Mouse (Mus musculus) lung, postnatal 0 days (tissue): ENCODE data around the gene Scp2d1. TPM values are rescaled to one million over a fixed set of nuclear protein-coding genes. Genes with fewer than 3 reads are reported as not detected.

Experiments
- ATAC-seq: fragments of 200-750 bp; cut with Nextera tagmentation; 2 replicates; pipeline ENCODE4 v1.8.0; 2017; ENCODE audit warnings: moderate library complexity
- DNase-seq: peaks from one replicate; pipeline ENCODE4 v3.0.0-alpha.2; 2016; ENCODE audit warnings: low spot score
- H3K27ac ChIP-seq: fragments of 300-500 bp; sonication (generic); 2 replicates; pipeline ENCODE4 v1.5.1; 2014; ENCODE audit warnings: antibody characterized with exemption, mild to moderate bottlenecking, low read length, mixed read lengths
- H3K27me3 ChIP-seq: fragments of 300-500 bp; sonication (generic); replicated peaks from 2 replicates; pipeline ENCODE4 v1.6.1; 2014; ENCODE audit warnings: low read length, mixed read lengths; ENCODE audit not compliant: insufficient read depth
- H3K36me3 ChIP-seq: fragments of 300-500 bp; sonication (generic); 2 replicates; pipeline ENCODE4 v1.6.1; 2014; ENCODE audit warnings: low read length, mixed read lengths; ENCODE audit not compliant: insufficient read depth
- H3K4me1 ChIP-seq: fragments of 300-500 bp; sonication (generic); 2 replicates; pipeline ENCODE4 v1.6.1; 2014; ENCODE audit warnings: antibody characterized with exemption, low read depth, low read length, mixed read lengths; ENCODE audit not compliant: insufficient read depth
- H3K4me2 ChIP-seq: fragments of 300-500 bp; sonication (generic); replicated peaks from 2 replicates; pipeline ENCODE4 v1.6.1; 2014; ENCODE audit warnings: low read depth, mild to moderate bottlenecking, low read length, moderate library complexity, mixed read lengths
- H3K4me3 ChIP-seq: fragments of 300-500 bp; sonication (generic); 2 replicates; pipeline ENCODE4 v1.5.1; 2014; ENCODE audit warnings: low read depth, low read length
- H3K9ac ChIP-seq: fragments of 300-500 bp; sonication (generic); replicated peaks from 2 replicates; pipeline ENCODE4 v1.6.1; 2014; ENCODE audit warnings: low read depth, mild to moderate bottlenecking
- H3K9me3 ChIP-seq: fragments of 300-500 bp; sonication (generic); 2 replicates; pipeline ENCODE4 v1.6.1; 2016; ENCODE audit warnings: low read length, mixed read lengths
- CTCF ChIP-seq: IDR thresholded peaks from 2 replicates; pipeline ENCODE4 v1.5.1; 2016; ENCODE audit warnings: antibody characterized with exemption, mild to moderate bottlenecking
- EP300 ChIP-seq: IDR thresholded peaks from 2 replicates; pipeline ENCODE4 v1.6.1; 2016; ENCODE audit warnings: antibody characterized with exemption, mild to moderate bottlenecking, control low read depth
- WGBS: fragments of 180-500 bp; shearing (Covaris S2); extraction: QIAGEN DNeasy Blood & Tissue Kit; methylation state at CpG from one replicate; pipeline ENCODE4 v1.1.7; 2014; 5-methylcytosine and 5-hydroxymethylcytosine counted together
- polyA plus RNA-seq: library from polyadenylated mRNA; unstranded; fragments of >200 nt; fragmentation: Nextera tagmentation; extraction: Ambion mirVana; gene quantifications from 2 replicates; pipeline ENCODE4 v1.2.1, GENCODE M21; 2015

Scp2d1 gene
- polyA plus RNA-seq, 1 experiment from 2014 or later, result not detected

DNA sequence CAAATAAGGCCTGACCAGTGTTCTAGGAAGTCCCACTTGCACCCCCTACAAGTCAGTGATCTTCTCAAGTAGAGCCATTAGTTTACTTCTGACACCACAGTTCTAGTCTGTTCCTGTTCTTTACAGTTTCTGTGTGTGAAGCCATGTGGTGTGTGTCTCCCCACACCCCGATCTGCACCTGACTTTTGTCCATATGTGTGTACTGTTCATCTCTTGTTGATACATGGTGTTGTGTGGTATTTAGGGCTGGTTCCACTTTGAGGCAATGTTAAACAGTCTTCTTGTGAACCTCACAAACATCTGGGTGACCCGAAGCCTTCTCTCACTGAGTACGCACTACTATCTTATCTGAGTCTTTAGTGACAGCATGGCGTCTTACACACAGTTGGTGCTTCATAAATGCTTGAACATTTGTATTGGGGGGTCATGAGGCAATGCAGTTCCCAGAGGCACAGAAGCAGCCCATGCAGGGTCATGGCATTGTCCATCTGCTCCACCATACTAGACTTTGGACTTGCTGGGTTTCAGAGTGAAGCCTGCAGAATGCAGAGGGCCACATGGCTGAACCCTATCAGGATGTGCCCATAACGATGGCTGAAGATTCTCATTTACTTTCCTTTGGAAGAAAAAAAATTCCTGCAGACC is 13.3 kb downstream of the Scp2d1 start:
- TF ChIP-seq CTCF (no peak), EP300 (no peak)
- Histone ChIP-seq H3K9ac (no peak overlapping the region), H3K4me2 (no peak overlapping the region), H3K36me3 (no peaks in the 10 kb centered on the region), H3K4me1 (no peaks in the 10 kb centered on the region), H3K27ac (no peak overlapping the region), H3K27me3 (no peaks in the 10 kb centered on the region), H3K9me3 (no peaks in the 10 kb centered on the region), H3K4me3 (no peak overlapping the region)
- ATAC-seq, result peak; percentile 37
- WGBS, result 63% methylated on average over 5 of the region's 5 CpGs
- DNase-seq, result no peak

DNA sequence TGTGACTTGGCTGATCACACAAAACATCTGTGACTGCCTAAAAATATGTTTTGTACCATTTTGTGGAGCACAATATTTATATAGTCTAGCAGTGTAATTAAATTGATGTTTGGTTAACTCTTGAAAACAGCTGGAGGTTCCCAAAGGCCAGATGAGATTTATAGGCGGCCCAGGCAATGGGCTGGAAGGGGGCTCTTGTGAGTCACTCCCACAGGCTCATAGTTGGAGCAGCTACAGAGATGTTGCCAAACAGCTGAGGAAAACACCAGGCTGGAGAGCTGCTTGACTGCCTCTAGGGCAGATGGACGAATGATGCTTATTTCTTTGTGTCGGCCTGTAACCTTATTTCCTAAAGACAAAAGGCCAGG is 13.8 kb downstream of the Scp2d1 start:
- ATAC-seq (peak; percentile 77), DNase-seq (peak; percentile 52)
- Histone ChIP-seq H3K4me3 (no peak overlapping the region), H3K9ac (no peak overlapping the region), H3K4me1 (no peaks in the 10 kb centered on the region), H3K4me2 (no peak overlapping the region), H3K27me3 (no peaks in the 10 kb centered on the region), H3K9me3 (no peaks in the 10 kb centered on the region), H3K27ac (no peak overlapping the region), H3K36me3 (no peaks in the 10 kb centered on the region)
- 36% methylated on average over 3 of the region's 3 CpGs for WGBS
- no peak for TF ChIP-seq EP300
- no peak for TF ChIP-seq CTCF

- Histone ChIP-seq H3K4me3 (no peak overlapping the region), H3K9ac (no peak overlapping the region), H3K9me3 (no peaks in the 10 kb centered on the region), H3K4me2 (no peak overlapping the region), H3K27ac (no peak overlapping the region), H3K4me1 (no peaks in the 10 kb centered on the region), H3K27me3 (no peaks in the 10 kb centered on the region), H3K36me3 (no peaks in the 10 kb centered on the region)
- TF ChIP-seq EP300 (no peak), CTCF (peak; percentile 48)
- DNase-seq, result peak; percentile 25
- ATAC-seq, result no peak
- whole genome bisulfite sequencing, result 70% methylated on average over 2 of the region's 2 CpGs
Measured at GRCm38 (mm10) chr2:144868827-144869226, 45.4 kb downstream of the Scp2d1 start.

Other genes starting within 250 kb of the Scp2d1 start
- gene Smim26, start 229.6 kb upstream of the Scp2d1 start, polyA plus RNA-seq, result 38.6 and 41.7 TPM in 2 replicates
- 29.3 and 31.4 TPM in 2 replicates for gene Dtd1, start 223.8 kb upstream of the Scp2d1 start, polyA plus RNA-seq